Mouse (Mus musculus): ENCODE results near the gene Abhd14a. TPM values are rescaled to one million over a fixed set of nuclear protein-coding genes. Genes with fewer than 3 reads are reported as not detected.
A peak's percentile ranks its signal among the peaks of the same experiment; 100 is the strongest.

Abhd14a gene
- total RNA-seq, 1 experiment from 2014 or later: 22.5 TPM

- ATAC-seq (replicated peaks in 1 of 2; ENCODE audit: insufficient read depth in 1 of 2, low FRiP score in 2 of 2, low TSS enrichment in 1 of 2, low read depth in 1 of 2, poor library complexity in 2 of 2, severe bottlenecking in 2 of 2): no peak
Measured at GRCm38 (mm10) chr9:106402607-106403375, 44.7 kb downstream of the Abhd14a start.

DNA sequence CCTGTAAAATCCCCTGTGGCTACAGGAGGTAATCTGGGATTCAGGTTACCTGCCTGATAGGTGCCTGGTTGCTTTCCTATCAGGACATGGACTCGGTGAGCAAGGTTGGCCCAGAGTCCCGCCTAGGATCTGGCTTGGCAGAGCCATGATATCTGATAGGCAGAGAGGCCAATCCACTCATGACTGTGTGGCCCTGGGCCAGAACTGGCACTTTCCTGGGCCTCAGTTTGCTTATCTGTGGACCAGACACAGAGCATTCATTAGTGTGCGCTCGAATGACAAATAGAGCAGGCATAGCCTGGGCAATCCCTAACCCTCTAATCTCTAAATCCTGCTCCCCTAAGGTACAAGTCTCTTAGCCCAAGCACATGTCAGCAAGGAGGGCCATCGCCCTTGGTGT lies 45.3 kb downstream of the Abhd14a start:
- ATAC-seq (replicated peaks in 1 of 2; ENCODE audit: insufficient read depth in 1 of 2, low FRiP score in 2 of 2, low TSS enrichment in 1 of 2, low read depth in 1 of 2, poor library complexity in 2 of 2, severe bottlenecking in 2 of 2): no peak

- no peak for ATAC-seq (replicated peaks in 1 of 2; ENCODE audit: insufficient read depth in 1 of 2, low FRiP score in 2 of 2, low TSS enrichment in 1 of 2, low read depth in 1 of 2, poor library complexity in 2 of 2, severe bottlenecking in 2 of 2)
Measured at GRCm38 (mm10) chr9:106399808-106400207, 47.7 kb downstream of the Abhd14a start.

GRCm38 (mm10) chr9:106398667-106399311 lies 48.7 kb downstream of the Abhd14a start:
- peak in 1 of 2 experiments; percentile 32; a peak in 1 of 4 replicates for ATAC-seq (replicated peaks in 1 of 2; ENCODE audit: insufficient read depth in 1 of 2, low FRiP score in 2 of 2, low TSS enrichment in 1 of 2, low read depth in 1 of 2, poor library complexity in 2 of 2, severe bottlenecking in 2 of 2)

DNA sequence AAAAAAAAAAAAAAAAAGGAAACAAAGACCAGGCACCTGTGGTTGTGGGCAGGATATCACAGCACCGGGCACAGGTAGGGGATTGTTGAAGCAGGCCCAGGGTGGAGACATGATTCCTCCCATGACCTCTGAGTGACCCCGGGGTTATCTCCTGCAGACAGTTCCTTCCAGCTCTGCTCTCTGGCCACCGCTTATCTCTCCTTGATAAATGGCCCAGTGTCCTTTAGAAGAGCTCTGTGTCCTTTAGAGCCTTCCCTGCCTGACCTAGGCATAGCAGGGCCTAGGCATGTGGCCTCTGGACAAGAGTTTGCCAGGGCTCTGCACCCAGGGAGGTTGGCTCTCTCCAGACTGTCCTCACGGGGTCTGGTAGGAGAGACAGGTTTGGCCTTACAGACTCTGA lies 49.7 kb downstream of the Abhd14a start:
- ATAC-seq (replicated peaks in 1 of 2; ENCODE audit: insufficient read depth in 1 of 2, low FRiP score in 2 of 2, low TSS enrichment in 1 of 2, low read depth in 1 of 2, poor library complexity in 2 of 2, severe bottlenecking in 2 of 2): no peak

- peak; percentile 82 to 92 for ATAC-seq (replicated peaks in 1 of 2; ENCODE audit: insufficient read depth in 1 of 2, low FRiP score in 2 of 2, low TSS enrichment in 1 of 2, low read depth in 1 of 2, poor library complexity in 2 of 2, severe bottlenecking in 2 of 2)
Measured at GRCm38 (mm10) chr9:106394649-106395602, 52.6 kb downstream of the Abhd14a start.

DNA sequence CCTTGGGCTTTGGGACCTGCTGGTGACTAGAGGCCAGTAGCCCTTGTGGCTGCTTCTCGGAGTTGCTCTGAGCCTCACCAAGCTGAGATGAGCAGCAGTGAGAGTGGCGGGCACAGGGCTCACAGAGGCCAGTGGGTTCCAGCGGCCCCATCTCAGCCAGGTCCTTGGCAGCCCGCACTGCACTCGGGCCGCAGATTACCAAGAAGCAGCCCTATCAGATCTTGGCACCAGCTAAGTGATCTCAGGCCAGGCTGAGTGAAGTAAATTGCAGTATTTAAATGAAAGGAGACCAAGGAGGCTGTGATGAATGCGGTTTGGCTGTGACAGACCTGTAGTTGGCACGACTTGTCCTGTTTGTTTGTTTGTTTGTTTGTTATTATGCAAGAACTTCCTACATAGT lies 53.9 kb downstream of the Abhd14a start:
- ATAC-seq (replicated peaks in 1 of 2; ENCODE audit: insufficient read depth in 1 of 2, low FRiP score in 2 of 2, low TSS enrichment in 1 of 2, low read depth in 1 of 2, poor library complexity in 2 of 2, severe bottlenecking in 2 of 2): no peak

- no peak for ATAC-seq (replicated peaks in 1 of 2; ENCODE audit: insufficient read depth in 1 of 2, low FRiP score in 2 of 2, low TSS enrichment in 1 of 2, low read depth in 1 of 2, poor library complexity in 2 of 2, severe bottlenecking in 2 of 2)
Measured at GRCm38 (mm10) chr9:106392828-106393527, 54.5 kb downstream of the Abhd14a start.

Other genes starting within 250 kb of the Abhd14a start
- 12.0 and 19.9 TPM in 2 replicates for gene Ppm1m, start 247.9 kb downstream of the Abhd14a start, total RNA-seq (2017)
- gene Twf2, start 244.6 kb downstream of the Abhd14a start, total RNA-seq (2017): 34.2 and 64.2 TPM in 2 replicates
- gene Tlr9, start 225.1 kb downstream of the Abhd14a start, total RNA-seq (2017): 0.84 and 1.4 TPM in 2 replicates
- 72.1 and 85.4 TPM in 2 replicates for gene Alas1, start 199.0 kb downstream of the Abhd14a start, total RNA-seq (2017)
- 13.9 and 14.8 TPM in 2 replicates for gene Poc1a, start 166.6 kb downstream of the Abhd14a start, total RNA-seq (2017)
- gene Dusp7, start 79.0 kb downstream of the Abhd14a start, total RNA-seq (2017): 4.9 and 13.1 TPM in 2 replicates
- gene Rpl29, start 18.2 kb downstream of the Abhd14a start, total RNA-seq (2017): 1,352 and 1,409 TPM in 2 replicates
- gene Acy1, start 9.4 kb downstream of the Abhd14a start, total RNA-seq (2017): 16.5 and 26.3 TPM in 2 replicates
- 19.0 and 20.3 TPM in 2 replicates for gene Abhd14b, start 219 bp downstream of the Abhd14a start, total RNA-seq (2017)
- gene Pcbp4, start 5.6 kb upstream of the Abhd14a start, total RNA-seq (2017): 2.1 and 3.3 TPM in 2 replicates
- not detected in 2 replicates for gene Gpr62, start 18.3 kb upstream of the Abhd14a start, total RNA-seq (2017)
- gene Rrp9, start 28.3 kb upstream of the Abhd14a start, total RNA-seq (2017): 42.6 and 43.1 TPM in 2 replicates
- gene Parp3, start 29.3 kb upstream of the Abhd14a start, total RNA-seq (2017): 25.2 and 29.7 TPM in 2 replicates
- not detected in 2 replicates for gene Iqcf1, start 52.3 kb upstream of the Abhd14a start, total RNA-seq (2017)
- not detected in 2 replicates for gene Iqcf5, start 66.9 kb upstream of the Abhd14a start, total RNA-seq (2017)
- not detected in 2 replicates for gene Iqcf3, start 114.0 kb upstream of the Abhd14a start, total RNA-seq (2017)
- gene Iqcf4, start 123.3 kb upstream of the Abhd14a start, total RNA-seq (2017): not detected in 2 replicates
- gene Iqcf6, start 178.9 kb upstream of the Abhd14a start, total RNA-seq (2017): not detected in 2 replicates
- gene Grm2, start 208.4 kb upstream of the Abhd14a start, total RNA-seq (2017): not detected in 2 replicates
- gene Tex264, start 238.2 kb upstream of the Abhd14a start, total RNA-seq (2017): 13.9 and 27.9 TPM in 2 replicates